Mouse (Mus musculus): ENCODE measurements at regions not wholly inside any gene's neighbourhood (a gene's known extent, or its start where the extent isn't known, plus 50 kb on each side); places are given as distances from the start of the nearest gene placed in this dataset.

GRCm38 (mm10) chr2:51566554-51567246, 60.6 kb upstream of the Tas2r134 start:
- in situ Hi-C loops (cut with MboI, MseI): no loop called here

GRCm38 (mm10) chr2:51563881-51564280, 63.4 kb upstream of the Tas2r134 start:
- in situ Hi-C loops (cut with MboI, MseI): no loop called here

GRCm38 (mm10) chr2:51563240-51563639, 64.1 kb upstream of the Tas2r134 start:
- in situ Hi-C loops (cut with MboI, MseI): no loop called here

- in situ Hi-C loops (cut with MboI, MseI): no loop called here
Observed at GRCm38 (mm10) chr2:51550863-51551262, 76.4 kb upstream of the Tas2r134 start.

- in situ Hi-C loops (cut with MboI, MseI): loop anchor here in 1 of 2 experiments (5.0 kb wide), 1 partner anchor 363 kb away; no protein-coding TSS in a partner anchor
Observed at GRCm38 (mm10) chr2:51549125-51549524, 78.2 kb upstream of the Tas2r134 start.

GRCm38 (mm10) chr2:51546181-51546580, 81.1 kb upstream of the Tas2r134 start:
- in situ Hi-C loops (cut with MboI, MseI): loop anchor here in 1 of 2 experiments (5.0 kb wide), 1 partner anchor 366 kb away; no protein-coding TSS in a partner anchor

DNA sequence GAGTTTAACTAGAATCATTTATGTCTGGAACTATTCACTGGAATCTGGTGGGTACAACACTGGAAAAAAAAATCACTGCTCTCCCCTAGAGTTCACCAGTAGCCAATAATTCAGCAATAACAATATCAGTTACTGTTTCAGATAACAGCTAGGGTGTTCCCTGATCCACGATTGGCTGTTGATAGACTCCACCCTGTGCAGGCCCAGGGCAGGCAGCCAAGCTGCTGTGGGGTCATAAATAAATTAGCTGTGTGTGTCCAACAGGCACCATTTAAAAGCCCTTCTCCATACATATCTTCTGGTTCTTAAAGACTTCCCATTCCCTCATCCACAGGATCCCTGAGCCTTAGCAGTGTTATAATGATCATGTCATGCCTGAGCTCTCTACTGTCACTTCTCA, 83.4 kb upstream of the Tas2r134 start:
- in situ Hi-C loops (cut with MboI, MseI): loop anchor here in 1 of 2 experiments (5.0 kb wide), 1 partner anchor 1008 kb away; no protein-coding TSS in a partner anchor

DNA sequence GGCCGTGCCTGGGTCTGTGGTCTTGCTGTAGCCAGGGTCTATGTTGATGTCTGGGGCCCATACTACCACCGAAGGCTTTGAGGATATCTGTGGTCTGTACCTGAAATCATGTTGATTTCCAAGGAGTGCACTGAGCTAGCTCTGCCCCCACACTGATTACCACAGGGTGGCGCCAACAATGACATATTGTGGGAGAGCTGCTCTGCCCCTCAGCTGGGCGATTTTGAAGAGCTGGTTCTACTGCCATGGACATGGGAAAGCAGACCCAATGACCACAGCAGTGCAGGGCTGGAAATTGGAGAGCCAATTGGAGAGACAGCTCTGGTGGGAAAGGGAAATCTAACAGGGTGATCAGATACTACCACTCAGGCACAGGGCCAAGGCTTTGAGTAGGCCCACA, 85.0 kb upstream of the Tas2r134 start:
- in situ Hi-C loops (cut with MboI, MseI): loop anchor here in 1 of 2 experiments (5.0 kb wide), 1 partner anchor 1010 kb away; no protein-coding TSS in a partner anchor

GRCm38 (mm10) chr2:51532709-51533414, 94.4 kb upstream of the Tas2r134 start:
- in situ Hi-C loops (cut with MboI, MseI): no loop called here

GRCm38 (mm10) chr2:51531106-51531839, 96.0 kb upstream of the Tas2r134 start:
- in situ Hi-C loops (cut with MboI, MseI): no loop called here

DNA sequence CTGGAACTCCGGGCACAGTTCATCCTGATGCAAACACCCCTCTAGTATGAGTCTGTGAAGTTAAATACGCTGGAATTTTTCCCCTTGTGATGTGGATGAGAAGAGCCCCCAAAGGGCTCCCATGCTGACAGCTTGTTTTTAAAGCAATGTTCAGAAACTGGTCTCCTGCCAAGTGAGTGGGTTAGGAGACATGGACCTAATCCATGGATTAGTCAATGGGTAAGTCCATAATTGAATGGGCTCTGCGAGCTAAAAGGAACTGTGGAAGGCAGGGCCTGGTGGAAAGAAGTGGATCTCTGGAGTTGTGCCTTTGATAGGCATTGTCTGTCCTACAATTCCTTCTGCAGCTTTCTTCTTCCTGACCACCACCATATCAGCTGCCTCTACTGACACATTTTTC, 104.5 kb upstream of the Tas2r134 start:
- in situ Hi-C loops (cut with MboI, MseI): no loop called here

- in situ Hi-C loops (cut with MboI, MseI): no loop called here
Observed at GRCm38 (mm10) chr2:51509220-51510011, 117.9 kb upstream of the Tas2r134 start.

DNA sequence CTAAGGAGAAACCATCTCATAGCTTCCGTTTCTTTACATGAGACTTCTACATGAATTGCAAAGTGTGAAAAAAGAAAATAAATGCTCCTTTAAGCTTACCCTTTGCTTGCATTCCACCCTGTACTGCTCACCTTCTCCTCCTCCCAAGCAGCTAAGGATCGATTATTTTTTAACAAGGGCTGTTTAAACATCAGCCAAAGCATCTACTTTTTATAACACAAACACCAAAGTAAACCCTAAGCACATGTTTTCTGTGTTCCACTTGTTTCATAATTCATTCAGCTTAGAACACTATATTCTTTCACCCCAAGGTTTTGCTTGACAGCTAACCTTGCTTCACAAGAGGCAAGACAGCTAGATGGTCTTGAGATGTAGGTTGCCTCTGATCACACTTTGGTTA, 129.4 kb upstream of the Tas2r134 start:
- in situ Hi-C loops (cut with MboI, MseI): no loop called here

DNA sequence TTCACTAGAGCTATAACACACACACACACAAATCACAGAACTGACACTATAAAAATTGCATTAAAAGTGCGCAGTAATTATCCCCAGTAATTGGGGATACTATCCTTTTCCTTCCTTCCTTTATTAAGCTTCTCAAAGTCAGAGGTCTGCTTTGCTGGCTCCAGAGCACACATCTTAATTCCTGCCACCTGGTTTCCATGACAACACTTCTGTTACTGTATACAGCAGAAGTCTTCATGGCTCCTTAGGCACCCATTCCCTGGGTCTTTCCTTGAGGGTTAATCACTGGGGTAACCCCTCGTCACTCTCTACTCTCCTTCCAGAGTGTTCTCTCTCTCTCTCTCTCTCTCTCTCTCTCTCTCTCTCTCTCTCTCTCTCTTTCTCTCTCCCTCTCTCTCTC, 153.6 kb upstream of the Tas2r134 start:
- in situ Hi-C loops (cut with MboI, MseI): no loop called here

GRCm38 (mm10) chr2:51467027-51467694, 160.2 kb upstream of the Tas2r134 start:
- in situ Hi-C loops (cut with MboI, MseI): no loop called here

- in situ Hi-C loops (cut with MboI, MseI): no loop called here
Observed at GRCm38 (mm10) chr2:51466003-51466402, 161.3 kb upstream of the Tas2r134 start.

DNA sequence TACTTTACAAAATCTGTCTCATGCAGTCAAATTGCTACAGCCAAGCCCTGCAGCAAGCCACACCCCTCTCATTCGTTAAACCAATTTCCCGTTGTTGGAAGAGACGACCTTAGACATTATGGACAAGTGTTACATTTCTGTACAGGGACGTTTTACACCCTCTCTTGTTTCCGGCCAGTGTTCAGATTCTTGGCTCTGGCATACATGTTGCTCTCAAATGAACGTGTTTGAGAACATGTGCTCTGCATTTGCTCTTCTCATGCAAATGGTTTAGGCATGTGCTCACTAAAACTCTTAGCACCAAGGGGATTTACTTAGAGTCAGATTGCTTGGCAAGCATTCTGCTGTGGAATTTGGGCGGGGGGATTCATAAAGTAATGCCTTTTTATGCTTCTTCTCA, 161.7 kb upstream of the Tas2r134 start:
- in situ Hi-C loops (cut with MboI, MseI): no loop called here

DNA sequence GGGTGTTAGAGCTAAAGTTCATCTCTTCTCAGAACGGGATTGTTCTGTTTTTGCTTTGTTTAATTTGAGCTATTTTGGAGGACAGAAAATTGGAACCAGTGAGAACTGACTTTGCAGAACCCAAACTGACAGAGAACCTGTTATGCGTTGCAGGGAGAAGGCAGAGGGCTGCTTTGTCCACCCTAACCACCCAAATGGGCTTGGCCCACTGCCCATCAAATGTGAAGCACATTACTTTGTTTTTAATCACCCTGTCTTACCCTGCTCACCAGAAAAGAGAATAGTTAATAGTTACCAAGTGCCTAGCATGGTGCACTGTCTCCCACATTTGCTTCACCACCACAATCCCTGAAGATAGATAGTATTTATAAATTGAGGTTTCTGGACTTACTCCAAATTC, 163.0 kb upstream of the Tas2r134 start:
- in situ Hi-C loops (cut with MboI, MseI): no loop called here

GRCm38 (mm10) chr2:51460896-51461295, 166.4 kb upstream of the Tas2r134 start:
- in situ Hi-C loops (cut with MboI, MseI): no loop called here

DNA sequence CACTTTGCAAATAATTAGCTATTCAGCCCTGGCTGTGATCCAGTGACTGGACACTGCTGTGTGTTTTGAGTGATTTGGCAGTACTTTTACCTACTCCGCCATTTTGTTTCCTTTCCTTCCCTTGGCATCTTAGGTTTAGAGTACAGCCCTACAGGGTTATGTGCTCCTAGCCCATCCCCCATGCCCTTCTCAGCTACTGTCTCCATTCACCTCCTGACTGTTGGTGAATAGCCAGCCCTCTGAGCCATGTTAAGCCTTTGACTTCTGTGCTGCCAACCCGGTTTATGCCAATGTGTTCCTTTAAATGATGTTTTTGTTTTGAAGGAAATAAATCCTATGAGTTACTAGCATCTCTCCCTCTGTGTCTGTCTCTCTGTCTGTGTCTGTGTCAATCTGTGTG, 167.8 kb upstream of the Tas2r134 start:
- in situ Hi-C loops (cut with MboI, MseI): no loop called here

- in situ Hi-C loops (cut with MboI, MseI): no loop called here
Observed at GRCm38 (mm10) chr2:51457717-51458116, 169.6 kb upstream of the Tas2r134 start.

All from T-helper 17 cell (primary cell).